Mouse (Mus musculus) lung, postnatal 0 days (tissue): Measurements from ENCODE around the gene Acaca.

Experiments
- CTCF ChIP-seq: IDR thresholded peaks from 2 replicates; pipeline ENCODE4 v1.5.1; 2016; ENCODE audit warnings: antibody characterized with exemption, mild to moderate bottlenecking
- EP300 ChIP-seq: IDR thresholded peaks from 2 replicates; pipeline ENCODE4 v1.6.1; 2016; ENCODE audit warnings: antibody characterized with exemption, mild to moderate bottlenecking, control low read depth

DNA sequence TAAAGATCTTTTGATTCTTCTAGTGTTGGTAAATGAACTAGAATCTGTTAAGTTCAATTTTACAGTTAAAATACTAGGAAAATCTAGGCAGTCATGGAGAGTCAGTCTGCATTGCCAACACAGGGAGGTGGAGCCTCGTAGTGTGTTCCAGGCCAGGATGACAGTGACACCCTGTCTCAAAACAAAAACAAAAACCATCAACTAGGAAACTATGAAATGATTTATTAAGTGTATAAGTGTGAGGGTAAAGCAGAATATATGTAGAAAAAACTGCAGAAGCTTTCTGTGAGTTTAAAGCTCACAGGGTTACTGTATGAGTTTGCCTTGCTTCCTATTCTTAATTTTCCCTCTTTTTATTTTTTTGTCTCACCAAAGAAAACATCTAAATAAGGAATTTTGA, 176.0 kb downstream of the Acaca start:
- TF ChIP-seq CTCF (no peak), EP300 (no peak)
